Mouse (Mus musculus) right cerebral cortex, postnatal 14 days (tissue): Measurements from ENCODE around the gene Parp12.

Source experiments
- DNase-seq: peaks from one replicate; pipeline ENCODE4 v3.0.0; 2022

Gene Parp12

DNA sequence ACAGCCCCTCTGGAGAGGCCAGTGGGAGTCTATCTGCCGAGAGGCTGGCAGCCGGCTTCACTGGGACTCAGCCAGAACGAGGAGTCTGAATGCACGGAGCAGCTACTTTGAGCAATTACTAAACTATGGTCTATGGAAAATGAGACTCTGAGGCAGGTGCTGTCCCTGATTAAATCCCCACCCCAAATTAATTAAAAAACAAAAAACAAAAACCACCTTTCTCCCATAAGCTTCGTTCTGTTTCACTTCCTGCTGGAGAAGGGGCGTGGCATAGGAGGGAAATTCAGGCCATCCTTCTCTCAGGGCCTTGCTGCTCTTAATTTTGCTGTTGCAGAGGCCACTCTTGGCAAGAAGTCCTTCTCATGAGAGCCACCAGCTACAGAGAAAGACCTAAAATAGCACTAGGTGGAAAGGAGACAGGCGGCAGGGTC lies 62.3 kb downstream of the Parp12 start:
- DNase-seq, result no peak

DNA sequence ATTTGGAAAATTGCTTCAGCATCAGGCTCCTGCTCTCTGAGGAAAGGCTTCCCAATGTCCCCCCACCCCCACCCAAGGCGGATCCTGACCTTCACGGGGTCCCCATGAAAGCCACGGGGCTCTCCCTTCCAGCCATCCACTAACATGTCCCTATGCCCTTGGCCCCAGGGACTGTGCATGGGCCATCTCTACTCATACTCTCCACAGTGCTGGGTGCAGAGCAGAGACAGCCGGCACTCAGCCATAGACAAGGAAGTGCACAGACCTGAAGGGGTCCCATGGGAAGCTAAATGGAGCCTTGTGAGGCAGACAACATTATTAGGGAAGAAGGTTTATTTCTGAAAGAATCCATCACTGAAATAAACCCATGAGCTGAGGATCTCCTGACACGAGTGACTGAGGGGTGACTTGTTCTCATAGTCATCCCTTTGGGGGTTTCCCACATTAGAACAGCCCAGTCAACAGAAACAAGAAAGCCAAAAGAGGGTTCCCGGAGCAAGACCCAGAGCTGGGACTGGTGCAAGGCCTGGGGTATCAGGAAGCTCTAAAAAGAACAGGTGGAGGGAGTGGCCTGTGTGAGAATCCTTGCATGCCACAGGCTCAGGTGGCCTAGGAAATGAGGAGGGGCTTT lies 63.2 kb downstream of the Parp12 start:
- DNase-seq, result no peak

DNA sequence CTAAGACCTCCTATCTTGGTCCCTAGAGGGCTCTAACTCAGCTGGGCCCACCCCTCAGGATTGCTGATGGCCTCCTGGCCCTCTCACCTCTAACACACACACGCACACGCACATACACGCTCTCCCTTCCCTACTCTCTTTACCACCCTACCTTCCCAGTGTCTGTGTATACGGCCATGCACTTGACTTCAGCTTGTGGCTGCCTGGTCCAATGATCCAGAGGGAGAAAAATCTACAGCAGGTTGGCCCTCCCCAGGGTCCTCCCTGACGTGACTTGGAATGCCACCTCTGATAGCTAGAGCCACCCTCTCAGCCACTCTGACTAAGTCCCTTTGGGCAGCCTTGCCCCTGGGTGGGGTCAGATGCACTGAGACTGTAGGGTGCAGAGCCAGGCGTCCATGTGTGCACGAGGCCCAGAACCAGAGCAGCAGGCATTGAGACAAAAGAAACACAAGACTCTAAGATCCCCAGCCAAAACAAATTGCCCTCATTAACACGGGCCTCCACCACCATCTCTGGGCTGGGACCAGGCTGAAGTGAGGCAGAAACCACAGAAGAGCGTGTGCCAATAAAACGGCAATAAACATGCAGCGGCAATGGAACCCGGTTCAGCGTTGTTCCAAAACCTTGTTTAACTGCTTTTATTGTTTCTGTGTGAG lies 63.8 kb downstream of the Parp12 start:
- no peak for DNase-seq

DNA sequence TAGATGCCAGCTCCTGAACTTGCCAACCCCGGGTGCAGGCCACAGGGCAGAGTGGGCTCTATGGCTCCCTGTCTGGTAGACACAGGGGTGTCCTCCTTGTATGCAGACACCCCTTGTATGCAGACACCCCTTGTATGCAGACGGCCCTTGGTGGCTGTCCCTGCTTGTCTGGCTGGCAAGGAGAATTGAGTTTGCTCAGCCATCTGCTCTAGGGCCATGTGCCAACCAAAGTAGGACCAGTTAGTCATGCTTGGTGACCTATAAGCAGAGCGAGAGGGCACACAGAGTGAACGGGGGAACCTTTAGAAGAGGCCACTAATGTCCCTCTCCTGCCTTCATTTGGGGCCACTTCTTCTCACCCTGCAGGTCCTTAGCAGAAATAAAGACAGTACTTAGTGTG lies 65.5 kb downstream of the Parp12 start:
- no peak for DNase-seq

DNA sequence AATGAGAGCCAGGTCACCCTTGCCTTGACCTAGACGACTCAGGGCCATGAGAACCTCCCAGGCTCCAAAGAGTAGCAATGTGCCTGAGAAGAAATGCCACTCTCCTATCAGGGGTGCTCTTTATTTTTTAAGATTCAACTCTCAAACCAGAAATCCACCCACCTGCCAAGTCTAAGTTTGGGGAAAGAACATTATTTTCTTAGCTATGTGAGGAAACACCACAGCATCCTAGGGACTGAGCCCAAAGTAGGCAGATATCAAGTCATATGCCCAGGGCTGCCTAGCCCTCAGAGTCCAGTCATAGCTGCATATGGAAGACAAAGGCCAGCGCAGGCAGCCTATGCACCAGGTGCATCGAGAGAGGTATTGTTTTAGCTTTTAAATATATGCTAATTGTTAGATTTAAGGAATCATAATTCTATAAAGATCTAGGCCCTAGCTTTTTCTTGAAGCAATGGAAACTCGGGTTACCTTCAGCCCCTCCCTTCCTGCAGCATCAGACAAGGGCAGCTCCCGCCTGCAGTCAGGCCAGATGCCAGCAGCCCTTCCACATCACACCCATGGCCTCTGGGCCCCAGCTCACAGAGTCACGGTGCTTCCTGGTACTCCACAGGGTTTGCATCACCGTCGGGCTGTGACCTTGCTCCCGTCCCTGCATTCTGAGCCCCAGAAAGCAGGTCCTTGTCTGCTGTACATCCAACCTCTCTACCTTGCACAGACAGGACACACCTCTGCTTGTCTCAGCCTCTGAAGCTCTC lies 66.2 kb downstream of the Parp12 start:
- no peak for DNase-seq

DNA sequence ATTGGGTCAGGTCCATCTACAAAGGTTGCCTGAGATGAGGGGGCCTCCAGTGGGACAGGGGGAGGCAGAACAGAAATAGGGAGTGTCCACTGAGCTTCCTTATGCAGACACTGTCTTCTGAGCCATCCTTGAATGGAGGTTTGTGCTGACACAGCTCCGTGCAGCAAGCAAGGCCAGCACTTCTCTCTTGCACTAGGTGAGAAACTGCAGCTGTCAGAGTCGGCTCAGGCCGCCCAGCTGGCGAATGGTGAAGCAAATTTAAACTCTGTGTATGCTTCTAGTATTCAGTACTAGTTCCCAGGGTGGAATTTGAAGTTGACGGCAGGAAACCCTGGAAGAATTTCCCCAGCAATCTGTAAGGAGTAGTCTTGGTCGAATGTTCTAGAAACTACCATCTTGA lies 67.3 kb downstream of the Parp12 start:
- DNase-seq, result no peak

DNA sequence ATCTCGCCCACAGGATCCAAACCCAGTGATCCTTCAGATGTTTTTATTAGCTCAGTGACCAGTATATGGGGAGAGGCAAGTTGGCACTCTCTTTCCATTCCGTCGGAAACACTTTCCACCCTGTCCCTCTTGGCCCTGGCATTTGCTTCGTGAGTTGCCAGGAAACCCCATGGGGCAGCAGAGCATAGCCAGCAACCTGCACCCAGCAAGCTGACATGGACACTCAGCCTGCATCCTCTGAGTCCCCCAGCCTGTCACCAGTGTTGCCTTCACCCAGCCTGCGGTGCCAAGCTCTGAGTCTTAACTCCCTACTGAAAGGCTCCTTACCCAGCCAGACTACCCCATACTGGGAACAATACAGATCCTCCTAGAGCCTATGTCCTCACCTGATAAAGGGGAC lies 69.0 kb downstream of the Parp12 start:
- DNase-seq, result no peak

DNA sequence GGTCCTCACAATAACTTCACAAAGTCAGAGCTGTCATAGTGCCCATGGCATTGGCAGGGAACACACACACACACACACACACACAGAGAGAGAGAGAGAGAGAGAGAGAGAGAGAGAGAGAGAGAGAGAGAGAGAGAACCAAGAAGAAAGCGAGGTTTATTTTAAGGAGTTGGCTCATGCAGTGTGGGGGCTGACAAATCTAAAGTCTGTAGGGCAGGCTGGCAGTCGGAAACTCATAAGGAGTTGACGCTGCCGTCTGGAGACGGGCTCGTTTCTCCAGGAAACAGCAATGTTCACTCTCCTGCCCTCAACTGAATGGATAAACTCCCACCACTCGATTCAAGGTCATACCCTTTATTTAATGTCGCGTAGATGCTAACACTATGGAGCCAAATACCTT lies 77.7 kb downstream of the Parp12 start:
- peak; percentile 26 for DNase-seq
